Mouse (Mus musculus): ENCODE results near the gene Adcy6.

The Adcy6 gene

GRCm38 (mm10) chr15:98567278-98568134, 42.4 kb downstream of the Adcy6 start:
- peak; percentile 100 for DNase-seq (ENCODE audit: low read depth)

GRCm38 (mm10) chr15:98566973-98567277, 43.0 kb downstream of the Adcy6 start:
- no peak for DNase-seq (ENCODE audit: low read depth)

- no peak for DNase-seq (ENCODE audit: low read depth)
These were observed 52.7 kb downstream of the Adcy6 start for GRCm38 (mm10) chr15:98557186-98557585.

- DNase-seq (ENCODE audit: low read depth), result no peak
These were observed 54.0 kb downstream of the Adcy6 start for GRCm38 (mm10) chr15:98555881-98556280.

- no peak for DNase-seq (ENCODE audit: low read depth)
These were observed 57.1 kb downstream of the Adcy6 start for GRCm38 (mm10) chr15:98552758-98553157.

GRCm38 (mm10) chr15:98546843-98547242, 63.0 kb downstream of the Adcy6 start:
- DNase-seq (ENCODE audit: low read depth), result no peak

- DNase-seq (ENCODE audit: low read depth), result no peak
These were observed 64.7 kb downstream of the Adcy6 start for GRCm38 (mm10) chr15:98545151-98545550.

- DNase-seq (ENCODE audit: low read depth), result no peak
These were observed 66.5 kb downstream of the Adcy6 start for GRCm38 (mm10) chr15:98543341-98543740.

GRCm38 (mm10) chr15:98541064-98541463, 68.8 kb downstream of the Adcy6 start:
- peak; percentile 60 for DNase-seq (ENCODE audit: low read depth)

Data from NIH3T3 (cell line).